Mouse (Mus musculus) retina, postnatal 1 day (tissue): ENCODE data around the gene Cap2.

Experiments
- DNase-seq: peaks from one replicate; pipeline ENCODE4 v3.0.0-alpha.2; 2012

Gene Cap2

DNA sequence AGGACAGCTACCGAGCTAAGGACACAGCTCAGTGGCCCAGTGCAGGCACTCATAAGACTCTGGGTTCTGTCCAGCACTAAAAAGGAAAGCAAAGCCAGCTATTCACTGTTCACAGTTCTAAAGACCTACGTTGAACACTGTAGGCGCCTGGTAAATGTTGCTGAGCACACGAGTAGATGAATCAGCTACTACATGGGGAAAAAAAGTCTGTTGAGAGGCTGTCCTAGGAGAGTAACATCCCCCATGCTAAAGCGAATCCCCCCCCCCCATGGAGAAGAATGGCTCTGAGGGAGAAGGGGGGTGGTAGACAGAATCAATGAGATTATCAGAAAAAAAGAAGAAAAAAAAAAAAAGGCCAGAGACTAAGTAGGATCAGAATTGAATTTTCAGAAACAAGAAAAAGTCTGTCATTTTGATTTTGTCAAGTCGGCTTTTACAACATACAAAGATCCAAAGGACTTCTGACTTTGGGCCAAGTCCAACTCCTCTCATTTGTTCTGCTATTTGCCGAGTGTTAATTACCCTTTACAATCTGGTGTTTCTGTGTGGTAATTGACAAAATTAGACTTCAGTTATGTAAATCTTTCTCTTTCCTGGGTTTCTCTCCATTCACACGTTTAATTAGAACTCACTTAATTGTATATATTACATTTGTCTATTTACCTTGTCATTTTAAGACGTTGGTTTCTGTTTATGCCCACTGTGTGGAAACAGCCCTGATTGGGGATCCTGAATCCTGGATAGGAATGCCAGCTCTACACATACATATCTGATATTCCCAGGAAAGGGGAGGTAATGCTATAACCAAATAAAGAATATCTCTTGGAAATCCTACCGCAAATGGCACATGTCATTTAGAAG lies 139.2 kb downstream of the Cap2 start:
- DNase-seq: no peak

DNA sequence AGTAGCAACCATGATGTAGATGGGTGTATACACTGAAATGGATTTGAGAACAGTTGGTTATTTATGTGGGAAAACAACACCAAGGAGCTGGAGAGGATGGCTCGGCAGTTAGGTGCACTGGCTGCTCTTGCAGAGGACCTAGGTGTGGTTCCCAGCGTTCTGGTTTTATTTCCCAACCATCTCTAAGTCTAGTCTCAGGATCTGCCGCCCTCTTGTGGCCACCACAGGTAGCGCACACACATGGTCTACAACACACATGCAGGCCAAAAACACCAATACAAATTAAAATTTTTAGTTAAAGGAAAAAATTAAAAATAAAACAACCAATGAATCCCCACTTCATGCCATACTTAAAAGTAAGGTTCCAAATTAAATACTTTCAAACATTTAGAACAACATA lies 140.7 kb downstream of the Cap2 start:
- no peak for DNase-seq

- DNase-seq: no peak
These were observed 142.5 kb downstream of the Cap2 start for GRCm38 (mm10) chr13:46644175-46644574.

DNA sequence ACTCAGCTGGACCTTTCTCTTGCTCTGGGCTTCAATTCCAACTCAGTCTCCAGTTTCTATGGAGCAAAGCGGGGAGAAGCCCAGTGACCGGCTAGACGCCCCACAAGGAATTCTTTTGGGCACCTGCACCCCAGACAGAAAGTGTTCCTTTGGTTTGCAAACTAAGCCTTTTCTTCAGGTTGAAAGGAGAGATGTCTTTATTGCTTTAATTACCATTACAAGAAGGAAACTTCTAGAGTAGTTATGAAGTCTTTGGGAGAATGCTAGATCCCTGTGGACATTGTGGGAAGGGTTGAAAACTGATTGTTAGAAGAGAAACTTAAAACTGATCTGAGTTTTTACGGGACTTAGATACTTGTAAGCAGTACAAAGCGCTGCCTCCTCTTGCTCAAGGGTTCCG lies 143.8 kb downstream of the Cap2 start:
- no peak for DNase-seq

DNA sequence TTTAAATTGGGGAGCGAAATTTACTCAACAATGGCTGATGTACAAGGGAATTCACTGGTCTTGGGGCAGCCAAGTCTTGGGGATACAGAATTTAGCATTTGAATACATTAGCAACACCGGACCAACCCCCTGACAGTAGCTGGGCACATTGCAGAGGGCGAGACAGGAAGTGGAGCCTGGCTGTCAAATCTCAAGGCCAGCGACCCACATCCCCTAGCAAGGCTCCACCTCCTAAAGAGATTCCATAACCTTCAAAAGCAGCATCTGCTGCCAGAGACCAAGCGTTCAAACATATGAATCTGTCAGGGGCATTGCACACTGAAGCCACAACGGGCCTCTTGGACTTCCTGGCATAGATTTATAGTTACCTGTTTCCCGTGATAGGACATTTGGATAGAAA lies 150.2 kb downstream of the Cap2 start:
- no peak for DNase-seq

GRCm38 (mm10) chr13:46652671-46653070 lies 151.0 kb downstream of the Cap2 start:
- no peak for DNase-seq

DNA sequence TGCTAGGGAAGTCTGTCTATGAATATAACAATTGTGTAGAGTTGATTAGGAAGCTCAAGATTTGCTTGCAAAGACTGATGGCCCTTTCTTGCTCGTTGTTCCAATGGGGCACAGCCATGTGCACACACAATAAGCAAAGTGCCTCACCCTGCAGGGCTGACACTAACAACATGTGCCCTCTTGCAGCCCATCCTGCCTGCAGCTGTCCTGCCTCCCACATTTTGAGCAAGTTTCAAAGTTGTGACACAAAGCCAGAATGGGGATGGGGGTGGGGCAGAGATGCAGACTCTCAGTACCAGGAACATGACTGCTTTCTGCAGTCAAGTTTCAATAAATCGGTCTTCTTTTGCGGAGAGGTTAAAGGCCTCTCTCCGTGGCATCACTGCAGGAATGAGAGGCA lies 152.0 kb downstream of the Cap2 start:
- DNase-seq: no peak

GRCm38 (mm10) chr13:46654566-46654965 lies 152.9 kb downstream of the Cap2 start:
- DNase-seq: peak; percentile 55

DNA sequence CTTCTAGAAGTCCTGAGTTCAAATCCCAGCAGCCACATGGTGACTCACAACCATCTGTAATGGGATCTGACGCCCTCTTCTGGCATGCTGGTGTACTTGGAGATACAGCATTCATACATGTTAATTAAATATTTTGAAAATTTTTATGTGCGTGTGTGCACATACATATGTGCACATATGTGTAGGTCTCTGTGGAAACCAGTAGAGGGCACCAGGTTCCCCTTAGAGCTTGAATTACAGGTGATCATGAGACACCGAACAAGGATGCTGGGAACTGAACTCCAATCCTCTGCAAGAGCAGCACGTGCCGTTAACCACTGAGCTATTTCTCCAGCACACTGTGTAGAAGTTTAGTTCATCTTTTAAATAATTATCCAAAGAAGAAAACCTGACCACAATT lies 157.6 kb downstream of the Cap2 start:
- DNase-seq: no peak

- DNase-seq: peak; percentile 68
These were observed 161.9 kb downstream of the Cap2 start for GRCm38 (mm10) chr13:46663461-46663964.

DNA sequence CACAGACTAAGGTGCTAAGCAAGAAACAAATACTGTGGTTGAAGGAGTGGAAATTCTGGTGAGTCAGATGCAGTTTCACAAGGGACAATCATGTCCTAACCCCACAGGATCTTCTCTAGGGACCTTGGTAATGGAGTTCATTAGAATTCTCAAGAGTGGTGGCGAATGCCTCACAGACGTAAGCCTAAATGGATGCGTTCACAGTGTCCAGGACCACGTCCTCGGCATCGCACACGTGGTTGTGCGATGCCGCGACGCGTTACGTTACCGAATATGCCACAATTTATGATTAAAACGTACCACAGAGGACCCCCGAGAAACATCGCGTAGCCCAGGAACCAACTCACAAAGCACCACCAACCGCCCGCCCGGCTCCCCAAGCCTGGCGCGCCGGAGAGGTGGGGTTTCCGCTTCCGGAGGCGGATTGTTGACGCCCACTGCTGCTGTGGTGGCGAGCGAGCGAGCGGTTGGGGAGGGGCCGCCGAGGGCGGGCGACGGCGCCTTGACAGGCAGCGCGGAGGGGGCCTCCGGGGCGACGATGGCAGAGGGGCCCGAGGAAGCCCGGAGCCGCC lies 167.5 kb downstream of the Cap2 start, which contains the start of gene Fam8a1:
Gene Fam8a1, plus strand, starts transcription at position 475 of the 572 bp plus-strand sequence.
- peak; percentile 96 for DNase-seq

GRCm38 (mm10) chr13:46669620-46670271 lies 168.1 kb downstream of the Cap2 start:
- no peak for DNase-seq

DNA sequence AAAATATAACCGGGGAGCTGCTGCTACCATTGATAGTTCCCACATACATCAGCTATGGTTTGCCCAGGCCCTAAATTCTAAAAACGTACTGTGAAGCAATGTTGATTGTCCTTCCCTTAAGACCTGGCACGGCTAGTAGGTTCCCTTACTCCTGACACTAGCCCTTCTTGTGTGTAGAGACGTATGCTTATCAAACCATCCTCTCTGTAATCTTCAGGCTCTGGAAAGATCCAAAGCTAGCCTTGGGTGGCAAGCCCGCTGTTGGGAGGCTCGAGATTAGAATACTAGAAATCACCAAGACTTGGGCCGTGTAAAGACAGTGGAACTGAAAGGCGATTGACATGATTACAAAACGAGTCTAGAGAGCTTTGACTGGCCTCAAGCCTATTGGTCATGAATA lies 168.9 kb downstream of the Cap2 start:
- DNase-seq: no peak

- no peak for DNase-seq
These were observed 173.0 kb downstream of the Cap2 start for GRCm38 (mm10) chr13:46674601-46675000.

DNA sequence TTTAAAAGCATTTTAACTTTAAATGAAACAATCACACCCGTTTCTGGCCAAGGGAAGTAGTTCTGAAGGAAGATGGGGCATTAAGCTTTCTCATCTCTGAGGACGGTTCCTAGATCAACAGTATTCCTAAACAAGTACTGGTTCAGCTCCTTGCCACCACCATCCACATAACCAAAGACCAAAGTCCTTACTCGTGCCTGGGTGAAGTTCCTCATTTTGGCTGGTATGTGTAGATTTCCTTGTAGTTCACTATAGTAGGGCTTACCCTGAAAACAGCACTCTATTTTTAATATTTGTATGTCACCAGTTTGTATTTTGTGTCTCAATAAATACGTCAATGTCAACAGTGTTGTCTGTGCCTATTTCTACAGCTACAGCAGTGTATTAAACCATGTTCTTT lies 176.1 kb downstream of the Cap2 start:
- DNase-seq: no peak

DNA sequence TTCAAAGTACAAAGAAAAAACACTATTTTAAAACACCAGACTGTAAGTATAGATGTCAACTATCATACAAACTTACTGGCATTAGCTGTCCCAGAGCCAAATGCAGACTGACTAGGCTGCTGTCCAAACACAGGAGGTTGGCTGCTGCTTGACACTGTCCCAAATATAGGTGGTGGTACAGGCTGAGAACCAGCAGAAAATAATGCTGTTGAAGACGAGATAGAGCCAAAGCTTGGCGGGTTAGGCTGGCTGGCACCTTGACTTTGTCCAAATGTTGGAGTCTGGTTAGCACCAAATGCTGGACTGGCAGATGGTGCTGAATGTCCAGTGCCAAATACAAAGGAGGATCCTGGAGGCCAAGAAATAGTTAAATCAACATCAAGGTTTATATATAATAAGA lies 181.3 kb downstream of the Cap2 start:
- no peak for DNase-seq

- no peak for DNase-seq
These were observed 181.7 kb downstream of the Cap2 start for GRCm38 (mm10) chr13:46683370-46683769.

DNA sequence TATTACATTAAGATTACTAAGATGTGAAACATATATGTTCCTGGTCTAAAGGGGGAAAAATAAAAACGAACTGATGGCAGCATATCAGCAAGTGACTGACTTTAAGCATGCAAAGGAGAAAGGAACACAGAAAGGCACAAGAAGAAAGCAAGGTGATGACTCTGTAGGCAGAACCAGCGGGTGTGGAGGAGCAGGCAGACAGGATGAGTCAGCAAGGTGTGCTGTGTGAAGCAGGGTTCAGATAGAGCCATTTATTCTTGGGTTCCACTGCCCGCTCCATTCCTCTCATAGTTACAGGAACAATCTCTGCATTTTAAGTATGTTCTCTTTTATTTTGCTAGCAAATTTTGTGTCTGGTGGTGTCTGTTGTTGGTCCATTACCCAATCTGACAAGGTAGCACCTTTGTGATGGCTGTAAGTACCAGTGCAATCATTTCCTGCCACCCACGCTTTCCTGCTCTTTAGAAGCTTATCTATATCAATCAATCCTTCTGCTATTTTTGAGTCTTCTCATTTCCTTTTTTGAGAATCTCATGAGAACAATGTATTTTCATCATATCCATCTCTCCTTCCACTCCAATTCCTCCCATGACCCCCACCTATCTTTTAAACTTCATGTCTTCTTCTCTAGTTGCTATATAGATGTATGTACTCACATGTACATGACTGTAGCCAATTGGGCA lies 189.1 kb downstream of the Cap2 start:
- no peak for DNase-seq

DNA sequence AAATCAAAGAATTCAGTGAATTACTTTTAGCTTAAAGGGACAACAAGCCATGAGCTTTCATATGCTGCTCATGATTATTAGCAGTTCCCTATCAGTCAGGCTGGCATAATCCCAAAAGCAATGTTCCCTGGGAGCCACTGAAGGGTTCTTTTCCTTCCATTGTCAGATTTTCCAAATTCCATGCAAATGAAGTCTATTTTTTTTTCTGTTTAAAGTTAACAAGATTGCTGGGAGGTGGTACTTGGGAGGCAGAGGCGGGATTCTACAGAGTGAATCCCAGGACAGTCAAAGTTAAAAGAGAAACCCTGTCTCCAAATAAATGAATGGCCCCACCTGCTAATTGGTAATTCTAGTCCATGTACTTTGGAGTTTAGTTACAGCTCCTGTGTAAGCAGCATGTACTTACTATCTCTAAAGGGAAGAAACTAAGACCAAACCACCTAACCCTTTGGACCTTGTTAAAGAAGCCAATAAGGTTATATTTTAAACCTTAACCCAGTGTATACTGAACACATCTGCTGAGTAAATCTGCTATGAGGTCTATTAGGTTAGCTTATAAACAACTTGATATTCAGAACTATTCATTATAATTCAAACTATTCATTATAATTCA lies 193.8 kb downstream of the Cap2 start:
- no peak for DNase-seq

DNA sequence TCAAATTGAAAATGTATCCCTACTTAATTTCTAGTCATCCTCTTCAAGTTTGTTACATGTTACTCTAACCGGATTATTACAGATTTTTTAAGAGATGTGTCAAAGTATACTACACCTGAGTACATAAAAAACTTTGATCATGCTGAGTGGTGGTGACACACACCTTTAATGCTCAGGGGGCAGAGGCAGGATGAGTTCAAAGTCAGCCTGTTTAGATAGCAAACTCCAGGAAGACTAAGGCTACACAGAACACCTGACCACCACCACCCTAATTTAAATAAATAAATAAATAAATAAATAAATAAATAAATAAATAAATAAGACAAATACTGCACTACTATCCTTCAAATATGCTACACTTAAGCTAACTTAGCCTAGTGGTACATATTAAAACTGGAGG lies 194.3 kb downstream of the Cap2 start:
- no peak for DNase-seq

DNA sequence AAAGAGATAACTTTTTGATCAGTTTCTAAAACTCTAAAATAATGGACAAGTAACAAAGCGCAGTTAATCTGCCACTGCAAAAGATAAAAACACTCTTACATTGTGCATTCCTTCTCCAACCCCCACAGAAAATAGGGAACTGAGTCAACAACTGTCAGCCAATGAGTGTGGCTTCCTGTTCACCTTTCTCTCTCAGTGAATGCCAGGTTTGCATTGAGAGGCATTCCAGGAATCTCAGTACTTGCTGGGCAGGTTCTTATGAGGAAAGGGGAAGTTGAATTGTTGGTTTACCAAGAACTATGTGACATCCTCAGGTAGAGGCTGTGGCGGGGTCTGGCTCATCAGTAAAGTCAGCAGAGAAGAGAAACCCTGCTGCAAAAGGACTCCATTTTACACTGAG lies 195.1 kb downstream of the Cap2 start:
- no peak for DNase-seq

GRCm38 (mm10) chr13:46699372-46699771 lies 197.7 kb downstream of the Cap2 start:
- DNase-seq: no peak
